Mouse (Mus musculus): ENCODE measurements around the gene Mmadhc. TPM values are rescaled to one million over a fixed set of nuclear protein-coding genes. Genes with fewer than 3 reads are reported as not detected.
A peak's percentile ranks its signal among the peaks of the same experiment; 100 is the strongest.

Mmadhc gene
- polyA plus RNA-seq, 1 experiment from 2014 or later = 138 TPM

DNA sequence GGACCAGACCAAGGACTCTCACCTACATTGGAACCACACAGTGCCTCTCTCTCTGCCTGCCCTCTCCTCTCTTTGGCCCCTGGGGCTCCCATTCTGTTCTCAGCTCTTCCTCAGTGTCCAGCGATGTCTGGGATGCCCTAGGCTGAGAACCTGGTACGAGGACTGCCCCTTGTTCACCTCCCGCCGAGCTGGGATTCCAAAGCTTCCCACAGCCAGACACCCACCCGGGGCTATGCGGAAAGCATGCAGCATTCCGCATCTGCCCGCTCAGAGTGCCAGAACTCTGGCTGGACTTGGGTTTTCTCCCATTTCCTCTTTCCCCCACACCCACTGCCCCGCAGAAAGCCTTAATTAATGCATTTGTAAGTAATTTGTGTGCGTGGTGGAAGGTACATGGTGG lies 19.9 kb downstream of the Mmadhc start:
- H3K4me3 ChIP-seq (ENCODE audit: low read length) = no peak overlapping the region
- WGBS = 68% methylated on average over 10 of the region's 10 CpGs
- H3K9me3 ChIP-seq (ENCODE audit: control insufficient read depth, low read length) = no peaks in the 10 kb centered on the region
- no peak overlapping the region for H3K27ac ChIP-seq (ENCODE audit: low read depth, low read length)
- ATAC-seq = no peak
- no peak overlapping the region for H3K4me2 ChIP-seq (ENCODE audit: low read length)
- H3K36me3 ChIP-seq (ENCODE audit: control insufficient read depth, insufficient read depth, low read length) = peaks cover 8% of the 10 kb centered on the region
- no peak overlapping the region for H3K9ac ChIP-seq (ENCODE audit: low read depth, low read length)
- H3K27me3 ChIP-seq (replicated peaks; ENCODE audit: control insufficient read depth, insufficient read depth, low read length) = no peaks in the 10 kb centered on the region
- no peaks in the 10 kb centered on the region for H3K4me1 ChIP-seq (ENCODE audit: control insufficient read depth, insufficient read depth, low read depth, low read length)

DNA sequence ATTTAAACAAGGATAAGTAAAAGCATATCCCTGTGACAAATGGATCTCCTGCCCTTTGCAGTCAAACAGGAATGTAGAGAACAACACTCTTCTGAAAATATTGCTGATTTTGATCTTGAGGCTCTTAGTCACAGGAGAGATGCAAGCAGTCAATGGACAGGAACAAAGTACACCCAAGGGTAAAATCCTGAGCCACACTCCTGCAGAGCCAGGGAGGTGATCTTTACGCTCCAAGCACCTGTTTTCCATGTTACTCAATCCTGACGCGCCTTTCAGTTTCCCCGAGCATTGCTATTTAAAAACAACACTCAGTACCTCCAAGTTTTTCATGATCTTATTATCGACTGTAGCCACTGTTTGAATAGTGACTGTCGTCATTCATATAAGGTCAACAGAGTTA lies 23.2 kb downstream of the Mmadhc start:
- Histone ChIP-seq H3K27me3 (replicated peaks; ENCODE audit: control insufficient read depth, insufficient read depth, low read length) (no peaks in the 10 kb centered on the region), H3K4me2 (ENCODE audit: low read length) (no peak overlapping the region), H3K4me3 (ENCODE audit: low read length) (no peak overlapping the region), H3K27ac (ENCODE audit: low read depth, low read length) (no peak overlapping the region), H3K9me3 (ENCODE audit: control insufficient read depth, low read length) (no peaks in the 10 kb centered on the region), H3K36me3 (ENCODE audit: control insufficient read depth, insufficient read depth, low read length) (no peaks in the 10 kb centered on the region), H3K9ac (ENCODE audit: low read depth, low read length) (no peak overlapping the region), H3K4me1 (ENCODE audit: control insufficient read depth, insufficient read depth, low read depth, low read length) (no peaks in the 10 kb centered on the region)
- no peak for ATAC-seq
- WGBS = 83% methylated on average over 6 of the region's 6 CpGs

DNA sequence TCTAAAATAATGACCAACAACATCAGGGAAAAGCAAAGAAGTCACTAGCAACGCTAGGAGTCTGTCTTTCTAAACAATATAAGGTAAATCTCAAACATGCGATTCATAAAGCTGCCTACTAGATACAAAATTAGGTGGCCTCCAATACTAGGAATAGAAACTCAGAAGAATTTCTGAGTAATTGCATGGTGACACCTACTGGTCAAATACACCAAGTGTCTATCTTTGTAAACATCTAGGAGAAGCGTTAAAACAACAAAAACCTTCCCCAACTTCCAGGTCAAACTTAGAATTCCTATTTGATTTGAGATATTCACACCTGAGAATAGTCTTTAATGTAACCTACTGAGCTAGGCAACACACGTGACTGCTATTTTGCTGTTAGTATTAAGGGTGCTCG lies 24.4 kb downstream of the Mmadhc start:
- Histone ChIP-seq H3K4me2 (ENCODE audit: low read length) (no peak overlapping the region), H3K9ac (ENCODE audit: low read depth, low read length) (no peak overlapping the region), H3K4me3 (ENCODE audit: low read length) (no peak overlapping the region), H3K9me3 (ENCODE audit: control insufficient read depth, low read length) (no peaks in the 10 kb centered on the region), H3K27ac (ENCODE audit: low read depth, low read length) (no peak overlapping the region), H3K27me3 (replicated peaks; ENCODE audit: control insufficient read depth, insufficient read depth, low read length) (no peaks in the 10 kb centered on the region), H3K4me1 (ENCODE audit: control insufficient read depth, insufficient read depth, low read depth, low read length) (no peaks in the 10 kb centered on the region), H3K36me3 (ENCODE audit: control insufficient read depth, insufficient read depth, low read length) (no peaks in the 10 kb centered on the region)
- 40% methylated on average over 5 of the region's 5 CpGs for WGBS
- ATAC-seq = peak; percentile 70; the same call in 1 of the 2 replicates

DNA sequence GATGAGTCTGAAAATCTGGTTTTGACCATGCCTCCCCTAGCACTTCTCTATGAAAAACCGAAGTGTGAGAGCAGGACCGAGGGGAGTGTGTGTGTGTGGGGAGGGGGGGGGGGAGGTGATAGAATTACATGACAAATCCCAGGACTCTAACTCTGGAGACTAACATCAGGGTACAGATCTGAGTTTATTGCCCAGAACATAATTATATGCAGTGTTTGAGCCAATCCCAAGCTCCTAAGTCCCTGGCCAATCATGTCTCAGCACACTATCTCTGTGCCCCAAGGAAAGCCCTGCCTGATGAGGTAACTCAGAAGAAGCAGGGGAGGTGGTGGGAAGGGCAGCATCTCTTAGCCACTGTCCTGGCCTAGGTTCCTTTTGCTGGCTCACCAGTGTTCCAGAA lies 28.1 kb downstream of the Mmadhc start:
- no peaks in the 10 kb centered on the region for H3K9me3 ChIP-seq (ENCODE audit: control insufficient read depth, low read length)
- H3K27me3 ChIP-seq (replicated peaks; ENCODE audit: control insufficient read depth, insufficient read depth, low read length) = no peaks in the 10 kb centered on the region
- H3K27ac ChIP-seq (ENCODE audit: low read depth, low read length) = no peak overlapping the region
- no peak for ATAC-seq
- H3K9ac ChIP-seq (ENCODE audit: low read depth, low read length) = no peak overlapping the region
- H3K4me1 ChIP-seq (ENCODE audit: control insufficient read depth, insufficient read depth, low read depth, low read length) = no peaks in the 10 kb centered on the region
- no peak overlapping the region for H3K4me2 ChIP-seq (ENCODE audit: low read length)
- no peak overlapping the region for H3K4me3 ChIP-seq (ENCODE audit: low read length)
- WGBS = 75% methylated on average over 2 of the region's 2 CpGs
- H3K36me3 ChIP-seq (ENCODE audit: control insufficient read depth, insufficient read depth, low read length) = no peaks in the 10 kb centered on the region

DNA sequence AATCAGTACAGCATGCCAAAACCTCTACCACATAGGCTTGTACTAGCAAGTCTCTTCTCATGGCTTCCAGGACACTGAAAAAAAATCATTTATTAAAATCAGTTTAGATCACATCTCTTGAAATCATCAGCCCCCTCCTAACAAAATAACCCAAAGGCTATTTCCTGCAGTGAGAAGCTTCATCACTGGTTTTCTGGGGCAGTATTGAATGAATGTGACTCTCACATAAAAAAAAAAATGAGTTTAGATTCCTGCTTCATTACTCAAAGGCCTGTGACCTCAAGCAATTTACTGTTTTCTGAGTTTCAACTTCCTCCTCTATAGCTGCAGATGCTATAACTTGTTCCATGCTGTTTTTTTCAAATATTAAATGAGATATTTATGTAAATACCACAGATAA lies 29.6 kb downstream of the Mmadhc start:
- no peaks in the 10 kb centered on the region for H3K36me3 ChIP-seq (ENCODE audit: control insufficient read depth, insufficient read depth, low read length)
- H3K27ac ChIP-seq (ENCODE audit: low read depth, low read length) = no peak overlapping the region
- H3K4me1 ChIP-seq (ENCODE audit: control insufficient read depth, insufficient read depth, low read depth, low read length) = no peaks in the 10 kb centered on the region
- H3K27me3 ChIP-seq (replicated peaks; ENCODE audit: control insufficient read depth, insufficient read depth, low read length) = no peaks in the 10 kb centered on the region
- ATAC-seq = no peak
- H3K4me3 ChIP-seq (ENCODE audit: low read length) = no peak overlapping the region
- no peaks in the 10 kb centered on the region for H3K9me3 ChIP-seq (ENCODE audit: control insufficient read depth, low read length)
- no peak overlapping the region for H3K4me2 ChIP-seq (ENCODE audit: low read length)
- H3K9ac ChIP-seq (ENCODE audit: low read depth, low read length) = no peak overlapping the region

DNA sequence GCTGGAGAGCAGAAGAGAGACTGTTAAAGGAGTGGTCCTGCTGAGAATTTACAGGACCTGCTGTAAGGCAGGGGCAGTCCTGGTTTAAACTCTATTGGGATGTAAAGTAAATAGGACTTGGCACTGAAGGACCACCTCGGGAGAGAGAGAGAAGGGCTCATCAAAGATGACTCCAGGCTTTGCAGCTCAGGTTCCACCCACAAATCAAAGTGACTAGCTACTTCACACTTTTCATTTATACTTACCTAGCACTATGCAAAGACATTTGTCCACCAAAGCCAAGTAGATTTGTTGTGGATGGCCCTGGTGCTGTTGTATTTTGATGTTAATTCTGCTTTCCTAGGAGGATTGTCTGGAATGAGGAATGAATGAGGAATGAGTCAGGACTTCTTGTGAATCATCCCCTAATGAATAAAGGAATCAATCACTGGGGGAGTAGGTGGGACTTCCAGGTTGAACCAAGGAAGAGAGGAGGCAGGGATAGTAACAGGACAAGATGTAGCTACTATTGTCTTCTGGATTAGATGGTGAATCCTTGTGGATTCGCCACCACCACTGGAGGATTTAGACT lies 31.3 kb downstream of the Mmadhc start:
- no peaks in the 10 kb centered on the region for H3K36me3 ChIP-seq (ENCODE audit: control insufficient read depth, insufficient read depth, low read length)

DNA sequence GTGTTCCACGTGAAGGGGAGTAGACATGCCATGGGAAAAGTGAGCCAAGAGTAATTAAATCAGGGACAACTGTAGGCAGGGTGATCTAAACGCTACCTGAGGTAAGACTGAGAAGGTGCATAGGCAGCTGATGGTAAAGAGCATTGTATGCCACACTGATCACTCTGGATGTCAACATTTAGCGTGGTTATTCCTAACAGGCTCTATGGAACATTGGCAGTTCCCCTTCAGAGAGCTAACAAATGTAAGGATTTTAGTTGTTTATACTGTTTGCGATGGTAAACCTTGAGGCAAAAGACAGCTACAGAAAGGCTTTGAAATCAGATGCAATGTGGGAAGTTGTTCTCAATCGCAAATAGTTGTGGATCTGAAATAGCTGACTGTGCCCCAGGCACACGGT lies 32.5 kb downstream of the Mmadhc start:
- no peak for ATAC-seq
- Histone ChIP-seq H3K4me3 (ENCODE audit: low read length) (no peak overlapping the region), H3K4me2 (ENCODE audit: low read length) (no peak overlapping the region), H3K9ac (ENCODE audit: low read depth, low read length) (no peak overlapping the region), H3K4me1 (ENCODE audit: control insufficient read depth, insufficient read depth, low read depth, low read length) (no peaks in the 10 kb centered on the region), H3K9me3 (ENCODE audit: control insufficient read depth, low read length) (no peaks in the 10 kb centered on the region), H3K27ac (ENCODE audit: low read depth, low read length) (no peak overlapping the region), H3K36me3 (ENCODE audit: control insufficient read depth, insufficient read depth, low read length) (no peaks in the 10 kb centered on the region), H3K27me3 (replicated peaks; ENCODE audit: control insufficient read depth, insufficient read depth, low read length) (no peaks in the 10 kb centered on the region)
- WGBS = 74% methylated on average over 6 of the region's 6 CpGs

More for the DNA sequence above, 31.3 kb downstream of the Mmadhc start:
- no peak overlapping the region for H3K4me3 ChIP-seq (ENCODE audit: low read length)
- H3K27ac ChIP-seq (ENCODE audit: low read depth, low read length) = no peak overlapping the region
- ATAC-seq = no peak
- H3K9me3 ChIP-seq (ENCODE audit: control insufficient read depth, low read length) = no peaks in the 10 kb centered on the region
- no peaks in the 10 kb centered on the region for H3K27me3 ChIP-seq (replicated peaks; ENCODE audit: control insufficient read depth, insufficient read depth, low read length)
- H3K4me2 ChIP-seq (ENCODE audit: low read length) = no peak overlapping the region
- no peak overlapping the region for H3K9ac ChIP-seq (ENCODE audit: low read depth, low read length)
- 30% methylated on average over 2 of the region's 2 CpGs for WGBS
- H3K4me1 ChIP-seq (ENCODE audit: control insufficient read depth, insufficient read depth, low read depth, low read length) = no peaks in the 10 kb centered on the region

DNA sequence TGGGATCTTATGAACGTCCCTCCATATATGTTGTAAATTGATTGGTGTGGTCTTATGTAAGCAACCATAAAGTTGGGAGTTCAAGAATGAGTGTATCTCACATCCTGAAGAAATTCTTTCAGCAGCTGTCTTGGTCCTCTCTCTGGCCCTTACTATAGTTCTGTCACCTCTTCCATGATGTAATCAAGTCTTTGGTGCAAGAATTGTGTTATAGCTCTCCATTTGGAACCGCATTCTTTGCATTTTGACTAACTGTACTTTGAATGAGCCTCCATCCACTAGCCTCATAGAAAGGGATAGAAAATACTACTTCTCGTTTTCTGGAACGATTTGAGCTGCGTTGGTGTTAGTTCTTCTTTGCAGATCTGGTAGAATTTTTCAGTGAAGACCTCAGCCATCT lies 41.6 kb downstream of the Mmadhc start:
- no peaks in the 10 kb centered on the region for H3K27me3 ChIP-seq (replicated peaks; ENCODE audit: control insufficient read depth, insufficient read depth, low read length)
- H3K9me3 ChIP-seq (ENCODE audit: control insufficient read depth, low read length) = no peaks in the 10 kb centered on the region
- H3K4me3 ChIP-seq (ENCODE audit: low read length) = no peak overlapping the region
- WGBS = 94% methylated on average over 5 of the region's 5 CpGs
- H3K27ac ChIP-seq (ENCODE audit: low read depth, low read length) = no peak overlapping the region
- no peak for ATAC-seq
- no peak overlapping the region for H3K9ac ChIP-seq (ENCODE audit: low read depth, low read length)
- H3K36me3 ChIP-seq (ENCODE audit: control insufficient read depth, insufficient read depth, low read length) = no peaks in the 10 kb centered on the region
- no peaks in the 10 kb centered on the region for H3K4me1 ChIP-seq (ENCODE audit: control insufficient read depth, insufficient read depth, low read depth, low read length)
- H3K4me2 ChIP-seq (ENCODE audit: low read length) = no peak overlapping the region

DNA sequence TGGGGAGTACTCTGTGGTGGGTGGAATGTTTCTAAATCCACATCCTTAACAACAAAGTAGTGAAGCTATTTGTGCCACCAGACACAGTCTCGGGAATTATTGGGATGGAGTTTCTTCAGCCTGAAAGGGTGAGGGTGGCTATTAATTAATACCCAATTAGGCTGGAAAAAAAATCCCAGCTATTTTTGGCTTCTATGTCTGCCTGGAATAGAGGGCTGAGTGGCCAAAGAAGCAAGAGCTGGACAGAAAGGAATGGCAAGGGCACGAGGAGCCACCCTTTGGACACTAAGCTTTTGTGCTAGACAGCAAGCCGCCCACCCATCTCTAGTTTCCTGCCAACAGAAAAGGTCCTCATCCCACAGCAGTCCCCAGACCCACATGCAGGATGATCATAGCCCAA lies 48.0 kb downstream of the Mmadhc start:
- Histone ChIP-seq H3K27me3 (replicated peaks; ENCODE audit: control insufficient read depth, insufficient read depth, low read length) (no peaks in the 10 kb centered on the region), H3K9me3 (ENCODE audit: control insufficient read depth, low read length) (no peaks in the 10 kb centered on the region), H3K36me3 (ENCODE audit: control insufficient read depth, insufficient read depth, low read length) (no peaks in the 10 kb centered on the region), H3K4me1 (ENCODE audit: control insufficient read depth, insufficient read depth, low read depth, low read length) (no peaks in the 10 kb centered on the region), H3K27ac (ENCODE audit: low read depth, low read length) (no peak overlapping the region), H3K4me3 (ENCODE audit: low read length) (no peak overlapping the region), H3K4me2 (ENCODE audit: low read length) (no peak overlapping the region), H3K9ac (ENCODE audit: low read depth, low read length) (no peak overlapping the region)
- no peak for ATAC-seq
- 78% methylated on average over 3 of the region's 3 CpGs for WGBS

DNA sequence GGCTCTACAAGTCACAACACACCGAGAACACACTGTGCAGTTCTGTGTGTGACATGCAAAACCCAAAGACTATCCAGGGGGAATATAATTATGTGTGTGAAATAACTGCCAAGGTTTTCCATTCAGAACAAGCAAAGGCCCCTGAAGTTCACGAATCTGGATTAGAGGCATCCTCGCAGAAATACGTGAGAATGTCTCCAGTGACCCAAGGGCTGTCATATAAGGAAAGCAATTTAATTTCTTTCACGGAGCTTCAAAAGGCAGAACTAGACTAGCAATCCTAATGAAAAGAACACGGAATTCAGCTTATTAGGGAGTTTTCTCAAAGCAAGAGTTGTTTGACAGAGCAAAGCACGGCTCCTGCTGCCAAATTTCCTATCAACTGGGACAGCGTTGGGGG lies 63.1 kb downstream of the Mmadhc start:
- H3K27ac ChIP-seq (ENCODE audit: low read depth, low read length) = no peak overlapping the region
- no peaks in the 10 kb centered on the region for H3K4me1 ChIP-seq (ENCODE audit: control insufficient read depth, insufficient read depth, low read depth, low read length)
- ATAC-seq = no peak
- no peaks in the 10 kb centered on the region for H3K36me3 ChIP-seq (ENCODE audit: control insufficient read depth, insufficient read depth, low read length)
- 52% methylated on average over 8 of the region's 8 CpGs for WGBS
- no peak overlapping the region for H3K4me2 ChIP-seq (ENCODE audit: low read length)
- H3K9ac ChIP-seq (ENCODE audit: low read depth, low read length) = no peak overlapping the region
- H3K9me3 ChIP-seq (ENCODE audit: control insufficient read depth, low read length) = no peaks in the 10 kb centered on the region
- H3K4me3 ChIP-seq (ENCODE audit: low read length) = no peak overlapping the region
- H3K27me3 ChIP-seq (replicated peaks; ENCODE audit: control insufficient read depth, insufficient read depth, low read length) = no peaks in the 10 kb centered on the region
